Mouse (Mus musculus): ENCODE results near the gene Rai14.

The Rai14 gene

DNA sequence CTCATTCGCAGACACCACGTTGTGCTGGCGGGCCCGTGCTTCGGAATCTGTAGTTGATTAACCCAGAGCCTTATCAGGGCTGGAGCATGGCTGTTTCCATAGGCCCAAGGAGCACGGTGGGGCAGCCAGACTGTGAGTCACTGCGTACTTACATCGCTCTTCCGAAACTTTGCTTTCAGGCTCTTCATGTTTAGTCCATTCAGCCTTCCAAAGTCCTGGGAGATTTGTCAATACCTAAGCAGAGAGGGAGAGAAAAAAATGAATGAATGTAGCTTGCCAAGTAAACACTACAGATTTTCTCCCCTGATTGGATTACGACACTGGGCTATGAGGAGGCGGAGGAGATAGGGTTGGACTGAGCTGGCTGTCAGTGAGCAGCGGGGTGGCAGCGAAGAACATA, 24.2 kb downstream of the Rai14 start:
- no peak for DNase-seq (ENCODE audit: low read depth, low spot score)

DNA sequence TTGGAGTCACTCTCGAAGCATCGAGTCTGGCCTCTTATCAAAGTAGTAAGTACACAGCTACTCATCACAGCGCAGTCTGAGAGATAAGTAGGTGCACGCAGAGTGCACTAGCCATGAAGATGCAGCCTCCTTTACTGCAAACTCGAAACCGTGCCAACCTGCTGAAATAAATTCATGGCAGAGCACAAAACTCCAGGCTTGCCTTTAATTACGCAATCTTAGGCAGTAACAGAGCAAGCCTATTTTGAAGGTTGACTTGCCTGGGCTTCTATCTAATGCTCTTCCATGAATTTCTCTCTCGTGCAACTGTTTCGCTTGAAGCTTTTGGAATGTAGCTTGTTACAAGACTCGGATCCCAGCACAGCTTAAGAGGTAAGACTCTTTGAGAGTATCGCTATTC, 25.1 kb downstream of the Rai14 start:
- no peak for DNase-seq (ENCODE audit: low read depth, low spot score)

DNA sequence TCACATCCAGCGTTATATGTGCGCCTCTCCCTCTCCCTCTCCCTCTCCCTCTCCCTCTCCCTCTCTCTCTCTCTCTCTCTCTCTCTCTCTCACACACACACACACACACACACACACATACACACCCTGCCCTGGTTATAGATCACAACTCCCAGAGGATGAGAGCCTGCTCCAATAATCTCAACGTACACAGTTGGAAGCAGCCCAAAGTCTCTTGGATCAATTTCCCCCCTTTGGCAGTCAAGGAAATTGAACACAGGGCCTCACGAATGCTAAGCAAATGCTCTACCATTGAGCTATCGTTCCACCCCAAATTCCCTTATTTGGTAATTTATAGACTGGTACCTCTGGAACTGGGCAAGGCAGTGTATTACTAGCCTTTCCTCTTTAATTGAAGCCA, 25.7 kb downstream of the Rai14 start:
- no peak for DNase-seq (ENCODE audit: low read depth, low spot score)

DNA sequence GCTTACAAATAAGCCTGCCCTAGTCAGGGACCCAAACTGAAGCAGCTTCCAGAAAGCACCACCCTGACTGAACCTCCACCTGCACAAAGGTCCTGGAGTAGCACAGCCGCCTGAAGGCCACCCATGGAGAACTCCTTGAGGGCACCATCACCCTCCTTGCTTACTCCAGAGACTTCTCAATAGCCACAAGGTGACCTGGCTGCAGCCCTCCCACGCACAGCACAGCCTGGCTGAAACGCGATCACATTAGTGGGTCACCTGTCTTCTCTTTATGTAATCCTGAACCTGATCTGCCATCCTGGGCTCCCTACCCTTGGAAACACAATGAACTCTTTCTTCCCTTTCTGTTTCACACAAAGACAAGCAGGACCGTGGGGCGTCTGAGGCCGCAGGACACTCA, 27.1 kb downstream of the Rai14 start:
- DNase-seq (ENCODE audit: low read depth, low spot score), result no peak

DNA sequence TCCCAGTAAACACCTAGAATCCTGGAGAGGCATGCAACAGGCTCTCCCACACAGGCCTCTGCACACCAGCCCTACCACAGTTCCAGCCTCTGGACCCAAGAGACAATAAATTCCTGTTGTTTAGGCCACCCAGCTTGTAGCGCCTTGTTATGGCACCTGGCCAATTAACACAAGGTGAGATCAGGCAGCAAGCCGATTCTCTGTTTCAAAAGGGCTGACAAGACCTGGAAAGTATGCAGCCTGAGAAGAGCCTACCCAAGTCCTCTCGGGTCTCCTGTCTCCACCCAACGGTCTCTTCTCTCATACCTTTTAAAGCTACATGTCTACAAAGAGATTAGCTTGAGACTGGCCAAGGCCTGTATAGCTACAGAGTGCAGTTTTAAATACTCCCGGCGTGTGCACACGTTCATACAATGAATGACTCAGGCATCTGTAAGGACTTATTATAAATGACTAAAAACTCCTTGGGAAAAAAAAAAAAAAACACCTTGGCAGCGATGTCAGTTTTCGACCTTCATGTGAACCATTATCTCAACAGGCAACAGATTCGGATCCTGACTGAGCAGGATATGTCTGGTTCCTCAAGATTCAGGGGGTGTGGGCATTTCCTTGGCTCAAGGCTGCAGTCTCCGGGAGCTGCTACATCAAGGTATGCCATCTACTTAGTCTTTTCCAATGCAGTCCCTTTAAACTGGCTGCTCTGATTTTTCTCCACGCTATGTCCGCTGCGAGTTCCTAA, 28.6 kb downstream of the Rai14 start:
- no peak for DNase-seq (ENCODE audit: low read depth, low spot score)

DNA sequence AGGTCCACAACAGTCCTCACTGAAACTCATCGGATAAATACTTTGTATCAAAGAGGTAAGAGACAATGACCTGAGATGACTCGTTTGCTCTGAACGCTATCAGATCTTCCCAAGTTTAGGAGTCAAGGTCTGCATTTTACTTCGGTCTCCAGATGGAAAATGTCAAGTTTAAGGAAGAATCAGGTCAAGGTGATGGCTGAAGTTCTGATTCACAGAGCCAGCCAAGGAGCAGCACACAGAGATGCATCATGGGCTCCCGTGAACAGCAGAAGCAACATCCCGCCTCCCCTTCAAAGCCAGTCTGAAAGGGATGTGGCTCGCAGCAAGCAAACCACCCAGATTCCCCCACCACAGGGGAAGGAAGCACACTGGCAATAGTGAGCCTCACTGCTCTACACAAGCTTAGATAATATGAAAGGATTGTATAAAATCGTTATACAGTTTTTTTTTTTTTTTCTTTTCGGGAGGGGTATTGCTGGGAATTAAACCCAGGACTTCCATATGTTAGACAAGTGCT, 30.7 kb downstream of the Rai14 start:
- no peak for DNase-seq (ENCODE audit: low read depth, low spot score)

DNA sequence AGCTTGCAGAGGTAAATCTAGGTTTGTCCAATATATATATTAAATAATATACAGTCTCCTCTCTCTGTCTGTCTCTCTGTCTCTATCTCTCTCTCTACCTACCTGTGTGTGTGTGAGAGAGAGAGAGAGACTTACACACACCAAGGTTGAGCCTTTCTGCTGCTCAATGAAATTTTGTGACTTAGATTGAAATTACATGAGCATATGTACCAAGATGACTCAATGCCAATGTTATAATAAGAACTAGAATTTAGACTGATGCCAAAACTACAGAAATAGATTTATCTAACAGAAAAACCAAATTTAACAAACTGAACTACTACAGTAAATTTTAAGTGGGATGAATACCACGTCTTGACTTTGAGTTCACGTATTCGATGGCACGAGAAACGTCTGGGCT, 33.9 kb downstream of the Rai14 start:
- DNase-seq (ENCODE audit: low read depth, low spot score), result no peak

DNA sequence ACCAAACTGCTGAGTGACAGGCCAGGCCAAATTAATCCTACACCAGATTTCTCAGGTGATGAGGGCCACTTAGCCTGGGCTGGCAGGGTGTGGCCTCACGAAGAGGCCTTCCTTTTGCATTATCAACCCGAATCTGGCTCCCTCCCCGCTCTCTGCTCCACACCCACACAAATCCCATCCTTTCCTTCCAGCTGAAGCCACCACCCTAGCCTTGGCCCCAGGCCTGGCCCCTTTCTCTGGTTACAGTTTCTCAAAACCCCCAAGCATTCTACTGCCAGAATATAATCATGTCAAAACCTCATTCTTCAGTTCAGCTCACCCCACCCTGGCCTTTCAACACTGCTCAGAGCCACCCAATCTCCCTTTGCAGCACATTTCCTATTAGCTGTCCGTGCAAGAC, 34.9 kb downstream of the Rai14 start:
- DNase-seq (ENCODE audit: low read depth, low spot score), result no peak

DNA sequence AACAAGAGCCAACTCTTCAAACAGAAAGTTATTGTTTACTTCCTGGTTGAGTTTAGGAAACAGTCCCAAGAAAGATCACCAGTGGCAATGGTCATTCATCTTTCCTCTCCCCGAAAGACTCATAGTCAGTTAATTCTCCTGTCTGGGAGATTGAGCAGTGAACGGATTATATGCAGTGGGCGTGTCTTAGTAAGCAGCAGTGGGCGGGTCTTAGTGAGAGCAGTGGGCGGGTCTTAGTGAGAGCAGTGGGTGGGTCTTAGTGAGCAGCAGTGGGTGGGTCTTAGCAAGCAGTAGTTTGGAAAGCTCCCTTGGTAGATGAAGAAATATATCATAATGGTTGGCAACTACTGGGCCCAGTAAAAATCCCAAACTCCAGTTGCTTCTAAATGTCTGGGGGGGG, 38.6 kb downstream of the Rai14 start:
- no peak for DNase-seq (ENCODE audit: low read depth, low spot score)

DNA sequence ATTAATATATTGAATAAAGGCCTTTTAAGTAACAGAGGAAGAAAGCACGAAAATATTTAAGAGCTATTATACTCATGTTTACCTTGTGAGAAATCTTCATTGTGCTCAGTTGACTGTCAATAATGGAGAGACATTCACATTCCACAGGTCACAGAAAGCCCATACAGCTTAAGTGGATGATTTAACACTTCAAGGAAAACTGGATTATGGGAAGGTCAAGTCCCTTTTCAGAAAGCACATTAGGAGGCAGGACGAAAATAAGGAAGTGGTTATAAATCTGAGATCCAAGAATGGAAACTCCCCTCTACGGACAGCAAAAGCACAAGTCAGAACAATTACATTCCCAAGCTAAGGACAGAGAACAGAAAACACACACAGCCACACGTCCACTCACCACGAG, 41.5 kb downstream of the Rai14 start:
- DNase-seq (ENCODE audit: low read depth, low spot score), result no peak

DNA sequence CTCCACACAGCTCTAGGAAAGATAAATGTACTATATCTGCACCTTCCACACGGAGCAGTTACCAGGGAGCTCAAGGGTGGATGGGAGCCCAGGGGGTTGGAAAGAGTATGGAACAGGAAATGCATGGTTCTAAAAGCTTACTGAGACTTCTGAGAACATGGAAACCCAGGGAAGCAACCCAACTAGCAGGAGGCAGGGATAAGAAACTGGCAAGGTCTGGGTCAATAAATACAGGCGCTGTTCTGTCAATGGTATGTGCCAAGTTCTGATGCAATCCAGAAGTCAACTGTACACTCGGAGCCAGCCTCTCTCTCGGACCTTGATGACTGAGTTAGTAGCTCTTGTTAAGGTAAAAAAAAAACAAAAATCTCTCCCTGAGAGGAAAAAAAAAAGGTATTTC, 42.6 kb downstream of the Rai14 start:
- no peak for DNase-seq (ENCODE audit: low read depth, low spot score)

DNA sequence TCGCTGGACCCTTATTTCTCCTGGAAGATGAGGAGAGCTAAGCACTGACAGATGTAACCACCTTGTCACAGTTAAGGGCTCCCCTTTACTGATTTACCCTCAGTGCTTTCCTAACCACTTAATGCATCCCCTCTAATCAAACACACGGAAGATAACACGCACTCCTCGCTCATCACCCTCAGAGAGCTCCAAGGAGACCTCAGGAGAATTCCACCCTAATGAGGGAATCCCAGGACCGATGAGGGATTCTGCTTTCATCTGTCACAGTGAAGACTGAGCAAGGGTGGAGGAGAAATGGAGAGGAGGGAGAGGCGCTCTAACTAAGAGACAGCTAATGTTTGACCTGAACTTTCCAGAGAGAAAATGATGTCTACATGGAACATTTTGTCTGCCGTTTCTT, 44.3 kb downstream of the Rai14 start:
- no peak for DNase-seq (ENCODE audit: low read depth, low spot score)

DNA sequence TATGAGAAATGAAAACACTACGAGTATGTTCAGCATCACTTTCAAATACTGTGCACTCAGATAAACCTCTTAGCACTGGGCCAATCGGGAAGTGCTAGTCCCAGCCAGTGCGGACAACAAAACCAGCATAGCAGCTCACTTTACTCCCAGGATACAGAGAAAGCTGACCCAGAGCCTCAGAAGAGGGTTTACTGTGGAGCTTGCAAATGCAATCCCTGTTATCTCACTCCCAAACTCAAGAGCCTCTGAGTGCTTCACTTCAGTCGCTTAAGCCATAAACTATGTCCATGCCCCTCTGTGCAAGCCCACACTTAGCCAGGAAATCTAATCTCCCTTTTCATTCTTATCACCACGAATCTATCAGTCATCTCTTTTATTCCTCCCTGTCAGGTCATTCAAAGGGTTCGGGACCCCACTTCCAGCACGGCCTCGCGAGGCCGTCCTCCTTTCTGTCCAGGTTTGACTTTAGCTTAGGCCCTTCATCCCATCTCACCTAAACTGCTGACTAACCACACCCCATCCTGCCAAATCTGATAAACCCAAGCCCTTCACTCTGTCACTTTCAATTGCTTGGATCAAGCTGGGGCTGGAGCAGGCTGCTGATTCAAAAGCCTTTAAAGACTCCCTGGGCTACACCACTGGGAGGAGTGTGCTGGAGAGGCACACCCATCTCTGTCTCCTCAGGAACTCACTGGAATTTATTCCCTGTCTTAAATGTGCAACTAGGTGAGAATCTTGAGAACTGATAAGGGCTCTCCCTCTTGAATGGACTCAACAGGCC, 46.1 kb downstream of the Rai14 start:
- no peak for DNase-seq (ENCODE audit: low read depth, low spot score)

DNA sequence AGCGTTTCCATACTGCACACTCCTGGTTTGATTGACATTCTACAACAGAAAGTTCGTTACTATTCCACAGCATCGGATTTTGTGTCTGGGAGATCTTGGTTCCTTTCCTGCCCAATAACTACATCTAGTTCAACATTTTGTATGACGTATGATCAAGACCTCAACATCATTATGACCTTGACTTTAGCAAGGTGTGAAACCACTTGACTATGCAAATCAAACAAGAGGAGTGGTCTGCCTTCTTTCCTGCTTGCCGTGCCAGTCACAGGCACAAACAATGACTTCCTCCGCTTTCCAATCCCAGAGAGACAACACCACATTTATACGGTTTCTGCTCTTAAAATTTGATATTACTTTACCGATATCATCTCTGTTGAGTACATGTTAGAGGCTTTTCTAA, 48.6 kb downstream of the Rai14 start:
- DNase-seq (ENCODE audit: low read depth, low spot score), result no peak

DNA sequence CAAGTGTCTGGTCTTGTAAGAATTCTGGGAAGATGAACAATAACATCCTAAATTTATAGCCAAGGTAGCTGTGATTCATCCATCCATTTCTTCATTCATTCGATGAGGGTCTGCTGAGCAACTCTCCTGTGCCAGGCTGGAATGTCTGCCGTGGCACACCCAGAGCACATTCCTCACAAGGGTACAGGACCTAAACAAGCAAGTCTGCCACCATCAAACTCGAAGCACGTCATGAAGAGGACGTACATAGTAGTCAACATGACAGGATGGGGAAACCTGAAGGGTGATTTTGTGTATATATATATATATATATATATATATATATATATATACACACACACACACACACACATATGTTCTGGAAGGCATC, 49.9 kb downstream of the Rai14 start:
- DNase-seq (ENCODE audit: low read depth, low spot score), result no peak

DNA sequence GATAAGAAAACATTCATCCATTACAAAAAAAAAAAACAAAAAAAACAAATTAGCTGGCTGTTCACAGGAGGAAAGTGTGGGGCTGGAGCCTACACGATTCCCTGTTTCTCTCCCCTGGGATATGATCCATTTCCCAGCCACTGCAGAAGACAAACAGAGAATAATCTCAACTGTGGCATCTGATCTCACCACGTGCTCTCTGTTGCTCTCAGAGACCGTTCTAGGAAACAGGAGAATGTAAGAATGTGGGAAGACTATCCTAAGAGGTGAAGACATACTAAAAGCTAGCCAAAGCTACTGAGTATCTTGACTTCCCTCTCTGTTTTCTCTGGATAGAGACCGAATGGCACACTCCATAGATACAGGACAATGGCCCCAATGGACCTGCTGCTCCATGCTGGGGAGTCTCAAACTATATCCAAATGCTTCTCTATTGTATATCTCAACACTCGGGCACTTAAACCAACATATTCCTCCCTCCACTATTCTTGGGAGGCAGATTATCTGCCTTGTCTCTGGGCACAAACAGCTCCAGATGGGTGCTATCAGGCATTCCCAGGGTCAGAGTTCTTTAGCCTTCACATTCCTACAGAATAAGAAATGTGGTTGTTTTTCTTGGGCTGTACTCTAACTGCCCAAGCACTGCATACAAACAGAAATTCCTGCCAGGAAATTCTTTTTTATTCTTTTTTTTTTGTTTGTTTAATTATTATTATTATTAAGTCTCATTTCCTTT, 50.5 kb downstream of the Rai14 start:
- DNase-seq (ENCODE audit: low read depth, low spot score), result no peak

DNA sequence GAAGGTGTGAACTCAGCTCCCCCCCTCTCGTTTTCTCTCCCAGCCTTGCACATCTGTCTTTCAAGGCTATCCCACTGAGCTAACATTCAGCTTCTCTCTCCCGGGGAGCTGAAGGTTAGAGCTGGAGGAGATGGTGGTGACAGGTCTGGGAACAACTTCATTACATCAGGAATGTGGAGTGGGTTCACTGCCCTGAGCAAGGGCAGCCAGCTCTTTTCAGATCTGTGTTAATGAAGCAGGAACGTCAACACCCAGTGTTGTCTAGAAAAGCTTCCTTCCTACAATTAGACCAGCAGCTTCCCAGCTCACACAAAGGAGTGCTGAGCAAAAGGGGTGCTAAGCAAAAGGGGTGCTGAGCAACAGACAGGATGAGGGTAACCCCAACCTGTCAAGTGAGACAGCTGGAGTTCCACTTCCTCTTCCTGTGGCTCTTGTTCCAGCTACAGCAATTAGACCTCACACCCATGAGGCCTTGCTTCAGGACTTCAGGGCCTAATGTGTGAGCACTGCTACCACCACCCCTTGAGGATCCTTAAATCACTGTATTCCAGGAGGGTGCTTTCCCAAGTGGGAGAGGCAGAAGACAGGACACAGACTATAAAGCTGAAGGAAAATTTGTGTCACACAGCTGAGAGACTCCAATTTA, 52.3 kb downstream of the Rai14 start:
- DNase-seq (ENCODE audit: low read depth, low spot score), result no peak

DNA sequence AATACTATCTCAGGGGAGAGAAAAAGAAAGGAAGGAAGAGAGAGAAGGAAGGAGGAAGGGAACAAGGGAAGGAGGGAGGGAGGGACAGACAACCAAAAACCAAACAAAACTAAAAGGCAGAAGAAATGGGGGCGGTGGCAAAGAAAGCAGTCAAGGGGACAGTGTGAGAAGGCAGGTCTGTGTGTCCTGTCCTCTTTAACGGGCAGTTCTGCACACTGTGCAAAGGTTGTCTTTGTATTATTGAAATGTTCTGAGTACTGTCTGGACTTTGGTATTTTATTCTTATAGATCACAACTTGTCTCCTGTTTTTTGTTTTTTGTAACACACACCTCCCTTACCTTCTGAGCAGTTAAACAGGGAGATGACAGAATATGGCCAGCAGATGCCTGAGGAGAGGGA, 55.6 kb downstream of the Rai14 start:
- no peak for DNase-seq (ENCODE audit: low read depth, low spot score)

DNA sequence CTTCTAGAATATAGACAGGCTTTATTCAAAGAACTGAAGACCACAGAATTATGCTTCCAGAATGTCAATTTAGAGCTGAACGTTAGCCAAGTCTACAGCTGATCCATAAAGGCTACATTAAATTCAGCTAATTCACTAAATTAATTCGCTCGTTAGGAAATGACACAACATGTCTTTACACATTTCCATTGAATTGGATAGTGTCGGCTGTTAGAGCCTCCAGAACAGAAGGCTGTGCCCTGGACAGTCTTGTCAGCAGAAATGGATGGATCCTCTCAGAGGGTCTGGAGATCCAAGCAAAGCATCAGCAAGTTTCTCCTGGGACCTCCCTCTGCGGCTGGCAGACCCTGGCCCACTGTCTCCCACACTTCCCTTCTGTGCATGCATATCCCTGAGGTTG, 58.3 kb downstream of the Rai14 start:
- DNase-seq (ENCODE audit: low read depth, low spot score), result no peak

DNA sequence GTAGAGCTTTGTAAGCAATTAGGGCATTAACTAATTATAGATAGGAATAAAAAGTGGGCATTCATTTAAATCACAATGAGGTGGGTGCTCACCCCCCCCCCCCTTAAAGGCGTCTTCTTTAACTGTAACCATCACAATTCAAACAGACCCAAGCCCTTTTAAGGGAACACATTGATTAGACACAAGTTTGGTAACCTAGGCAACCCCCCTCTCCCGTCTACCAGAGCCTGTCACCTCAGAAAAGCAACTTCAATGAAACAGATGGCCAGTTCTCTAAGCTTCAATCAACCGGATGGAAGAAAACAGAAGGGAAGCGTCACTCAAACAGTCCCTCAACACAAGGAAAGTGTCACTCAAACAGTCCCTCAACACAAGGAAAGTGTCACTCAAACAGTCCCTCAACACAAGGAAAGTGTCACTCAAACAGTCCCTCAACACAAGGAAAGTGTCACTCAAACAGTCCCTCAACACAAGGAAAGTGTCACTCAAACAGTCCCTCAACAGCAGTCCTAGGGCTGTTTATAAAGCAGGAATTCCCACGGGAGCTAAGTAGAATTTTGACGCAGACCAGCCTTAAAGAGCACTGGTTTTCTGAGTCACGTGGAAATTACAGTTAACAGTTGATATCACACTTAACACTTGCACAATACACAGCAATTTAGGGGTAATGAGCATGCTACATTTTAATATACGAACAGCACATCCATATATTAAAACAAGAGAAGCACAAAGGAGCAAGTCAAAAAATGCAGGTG, 59.1 kb downstream of the Rai14 start:
- no peak for DNase-seq (ENCODE audit: low read depth, low spot score)

DNA sequence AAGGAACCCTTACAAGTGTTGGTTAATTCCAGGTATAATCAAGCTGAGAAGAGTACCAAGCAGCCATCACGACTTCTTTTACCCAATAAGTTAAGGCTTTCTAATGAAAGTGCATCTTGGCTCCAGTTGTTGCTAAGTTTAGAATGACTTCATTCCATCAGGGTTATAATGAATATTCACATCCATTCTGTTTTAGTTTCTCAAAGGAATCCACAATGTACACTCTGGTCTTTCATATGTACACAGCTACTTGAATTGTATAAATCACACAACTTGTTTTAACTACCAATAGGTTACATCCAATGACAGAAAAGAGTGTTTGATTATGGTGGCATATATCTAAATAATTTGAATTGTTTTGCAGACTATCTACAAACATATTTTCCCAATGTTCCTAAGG, 59.7 kb downstream of the Rai14 start:
- DNase-seq (ENCODE audit: low read depth, low spot score), result no peak
